Mouse (Mus musculus): ENCODE measurements around the gene Elf1. TPM values are rescaled to one million over a fixed set of nuclear protein-coding genes. Genes with fewer than 3 reads are reported as not detected.

Gene Elf1
- polyA plus RNA-seq, 1 experiment from 2014 or later: 5.8 TPM

- Histone ChIP-seq H3K4me3 (no peak overlapping the region), H3K27ac (no peak overlapping the region), H3K36me3 (no peaks in the 10 kb centered on the region; the same call in 1 of the 2 replicates), H3K9me3 (replicated peaks) (no peaks in the 10 kb centered on the region), H3K4me1 (no peaks in the 10 kb centered on the region), H3K27me3 (ENCODE audit: low read depth, poor library complexity, severe bottlenecking) (no peaks in the 10 kb centered on the region)
- 70% methylated on average over 6 of the region's 6 CpGs for WGBS
- no peak for DNase-seq (ENCODE audit: low spot score)
These were observed 83.8 kb downstream of the Elf1 start for GRCm38 (mm10) chr14:79564784-79565183.

GRCm38 (mm10) chr14:79573482-79574191 lies 92.6 kb downstream of the Elf1 start:
- no peaks in the 10 kb centered on the region for H3K27me3 ChIP-seq (ENCODE audit: low read depth, poor library complexity, severe bottlenecking)
- H3K4me3 ChIP-seq: no peak overlapping the region
- no peak overlapping the region for H3K27ac ChIP-seq
- peaks cover 4% of the 10 kb centered on the region for H3K4me1 ChIP-seq
- 90% methylated on average over 13 of the region's 13 CpGs for WGBS
- peaks cover 10% of the 10 kb centered on the region; the same call in 1 of the 2 replicates for H3K36me3 ChIP-seq
- no peaks in the 10 kb centered on the region for H3K9me3 ChIP-seq (replicated peaks)
- no peak for DNase-seq (ENCODE audit: low spot score)

GRCm38 (mm10) chr14:79574361-79574760 lies 93.4 kb downstream of the Elf1 start:
- Histone ChIP-seq H3K4me1 (peaks cover 4% of the 10 kb centered on the region), H3K9me3 (replicated peaks) (no peaks in the 10 kb centered on the region), H3K27me3 (ENCODE audit: low read depth, poor library complexity, severe bottlenecking) (no peaks in the 10 kb centered on the region), H3K4me3 (no peak overlapping the region), H3K27ac (no peak overlapping the region), H3K36me3 (peaks cover 10% of the 10 kb centered on the region; the same call in 1 of the 2 replicates)
- WGBS: 100% methylated on average over 1 of the region's 1 CpGs
- no peak for DNase-seq (ENCODE audit: low spot score)

- Histone ChIP-seq H3K36me3 (no peaks in the 10 kb centered on the region; the same call in 1 of the 2 replicates), H3K27me3 (ENCODE audit: low read depth, poor library complexity, severe bottlenecking) (no peaks in the 10 kb centered on the region), H3K4me3 (no peak overlapping the region), H3K4me1 (peaks cover 13% of the 10 kb centered on the region), H3K9me3 (replicated peaks) (no peaks in the 10 kb centered on the region), H3K27ac (no peak overlapping the region)
- WGBS: 88% methylated on average over 5 of the region's 5 CpGs
- DNase-seq (ENCODE audit: low spot score): no peak
These were observed 102.7 kb downstream of the Elf1 start for GRCm38 (mm10) chr14:79583526-79584245.

- Histone ChIP-seq H3K4me3 (peak overlapping the region; percentile 70), H3K27ac (peak overlapping the region; percentile 97), H3K4me1 (peaks cover 22% of the 10 kb centered on the region), H3K36me3 (peaks cover 26% of the 10 kb centered on the region), H3K27me3 (ENCODE audit: low read depth, poor library complexity, severe bottlenecking) (no peaks in the 10 kb centered on the region), H3K9me3 (replicated peaks) (no peaks in the 10 kb centered on the region)
- no peak for DNase-seq (ENCODE audit: low spot score)
- WGBS: 35% methylated on average over 16 of the region's 16 CpGs
These were observed 105.6 kb downstream of the Elf1 start for GRCm38 (mm10) chr14:79586499-79587138.

GRCm38 (mm10) chr14:79587139-79587851 lies 106.3 kb downstream of the Elf1 start, which contains the start of gene Sugt1:
Gene Sugt1 (plus strand): TSS chr14:79587691.
- Histone ChIP-seq H3K4me1 (peaks cover 22% of the 10 kb centered on the region), H3K9me3 (replicated peaks) (no peaks in the 10 kb centered on the region), H3K4me3 (peak within 1 kb of the TSS; percentile 70), H3K36me3 (peaks cover 29% of the 10 kb centered on the region), H3K27me3 (ENCODE audit: low read depth, poor library complexity, severe bottlenecking) (no peaks in the 10 kb centered on the region), H3K27ac (peak within 1 kb of the TSS; percentile 97)
- DNase-seq (ENCODE audit: low spot score): peak; percentile 96
- WGBS: under 1% methylated on average over 60 of the region's 60 CpGs

GRCm38 (mm10) chr14:79587852-79588229 lies 106.8 kb downstream of the Elf1 start:
- Histone ChIP-seq H3K4me3 (peak overlapping the region; percentile 70), H3K27me3 (ENCODE audit: low read depth, poor library complexity, severe bottlenecking) (no peaks in the 10 kb centered on the region), H3K36me3 (peaks cover 33% of the 10 kb centered on the region), H3K27ac (peak overlapping the region; percentile 97), H3K9me3 (replicated peaks) (no peaks in the 10 kb centered on the region), H3K4me1 (peaks cover 22% of the 10 kb centered on the region)
- DNase-seq (ENCODE audit: low spot score): no peak
- 1% methylated on average over 9 of the region's 9 CpGs for WGBS

- Histone ChIP-seq H3K36me3 (peaks cover 33% of the 10 kb centered on the region), H3K27ac (0 out of 2 replicates have a peak overlapping the region, but pooled peaks have one; percentile 97), H3K4me1 (peaks cover 22% of the 10 kb centered on the region), H3K4me3 (peak overlapping the region; percentile 70), H3K27me3 (ENCODE audit: low read depth, poor library complexity, severe bottlenecking) (no peaks in the 10 kb centered on the region), H3K9me3 (replicated peaks) (no peaks in the 10 kb centered on the region)
- WGBS: 89% methylated on average over 9 of the region's 9 CpGs
- DNase-seq (ENCODE audit: low spot score): no peak
These were observed 107.5 kb downstream of the Elf1 start for GRCm38 (mm10) chr14:79588534-79588951.

GRCm38 (mm10) chr14:79589401-79589800 lies 108.4 kb downstream of the Elf1 start:
- 91% methylated on average over 6 of the region's 6 CpGs for WGBS
- no peaks in the 10 kb centered on the region for H3K27me3 ChIP-seq (ENCODE audit: low read depth, poor library complexity, severe bottlenecking)
- peaks cover 40% of the 10 kb centered on the region for H3K36me3 ChIP-seq
- DNase-seq (ENCODE audit: low spot score): no peak
- H3K4me1 ChIP-seq: peaks cover 22% of the 10 kb centered on the region
- no peak overlapping the region for H3K27ac ChIP-seq
- no peak overlapping the region for H3K4me3 ChIP-seq
- H3K9me3 ChIP-seq (replicated peaks): no peaks in the 10 kb centered on the region

- Histone ChIP-seq H3K4me3 (no peak overlapping the region), H3K36me3 (peaks cover 56% of the 10 kb centered on the region), H3K27ac (no peak overlapping the region), H3K27me3 (ENCODE audit: low read depth, poor library complexity, severe bottlenecking) (no peaks in the 10 kb centered on the region), H3K4me1 (peaks cover 22% of the 10 kb centered on the region), H3K9me3 (replicated peaks) (no peaks in the 10 kb centered on the region)
- 92% methylated on average over 8 of the region's 8 CpGs for WGBS
- no peak for DNase-seq (ENCODE audit: low spot score)
These were observed 109.9 kb downstream of the Elf1 start for GRCm38 (mm10) chr14:79590916-79591315.

GRCm38 (mm10) chr14:79591611-79592010 lies 110.6 kb downstream of the Elf1 start:
- H3K36me3 ChIP-seq: peaks cover 63% of the 10 kb centered on the region
- WGBS: 98% methylated on average over 2 of the region's 2 CpGs
- no peak overlapping the region for H3K27ac ChIP-seq
- no peak overlapping the region for H3K4me3 ChIP-seq
- no peak for DNase-seq (ENCODE audit: low spot score)
- H3K27me3 ChIP-seq (ENCODE audit: low read depth, poor library complexity, severe bottlenecking): no peaks in the 10 kb centered on the region
- peaks cover 17% of the 10 kb centered on the region for H3K4me1 ChIP-seq
- H3K9me3 ChIP-seq (replicated peaks): no peaks in the 10 kb centered on the region

GRCm38 (mm10) chr14:79594069-79594468 lies 113.1 kb downstream of the Elf1 start:
- no peak overlapping the region for H3K27ac ChIP-seq
- WGBS: 93% methylated on average over 5 of the region's 5 CpGs
- no peaks in the 10 kb centered on the region for H3K27me3 ChIP-seq (ENCODE audit: low read depth, poor library complexity, severe bottlenecking)
- no peaks in the 10 kb centered on the region for H3K9me3 ChIP-seq (replicated peaks)
- peaks cover 6% of the 10 kb centered on the region; the same call in 1 of the 2 replicates for H3K4me1 ChIP-seq
- peaks cover 84% of the 10 kb centered on the region for H3K36me3 ChIP-seq
- H3K4me3 ChIP-seq: no peak overlapping the region
- DNase-seq (ENCODE audit: low spot score): no peak
